ENCODE assay signal across 17 mouse cellular contexts in genomic region chr7:118107671-118108070, GRCm38 (mm10).
"Had no signal": no experiment of that assay in that cellular context is flagged by ENCODE, and none has a peak within 500 bp of the region (broad histone marks: within the 10 kb centered on the region; RNA-seq: fewer than 3 reads in every experiment).

No protein-coding gene starts in this region.

- H3K9me3 ChIP-seq: intestine, embryonic 15.5 days; kidney, embryonic 15.5 days; limb, embryonic 10.5 days; limb, embryonic 13.5 days; midbrain, embryonic 12.5 days had no signal

- H3K4me2 ChIP-seq: intestine, embryonic 15.5 days; kidney, embryonic 15.5 days; limb, embryonic 13.5 days; midbrain, embryonic 12.5 days had no signal

- H3K27me3 ChIP-seq: intestine, embryonic 15.5 days; kidney, embryonic 15.5 days; limb, embryonic 13.5 days; midbrain, embryonic 12.5 days had no signal

- H3K9ac ChIP-seq: intestine, embryonic 15.5 days; kidney, embryonic 15.5 days; limb, embryonic 13.5 days; midbrain, embryonic 12.5 days had no signal

- H3K27ac ChIP-seq: intestine, embryonic 15.5 days; kidney, embryonic 15.5 days; limb, embryonic 10.5 days; limb, embryonic 13.5 days; midbrain, embryonic 12.5 days; stomach, postnatal 0 days had no signal

- DNase-seq: kidney, adult 11 months; kidney, adult 8-10 months; kidney, postnatal 10 days; kidney, postnatal 36 days; lung, adult 2 months; lung, postnatal 14 days; lung, postnatal 4 days; thymus, adult 2 months; thymus, postnatal 14 days; thymus, postnatal 4 days had no signal

- ATAC-seq: intestine, embryonic 15.5 days; midbrain, embryonic 16.5 days had no signal

- H3K4me3 ChIP-seq: intestine, embryonic 15.5 days; kidney, embryonic 15.5 days; limb, embryonic 10.5 days; limb, embryonic 13.5 days; midbrain, embryonic 12.5 days had no signal
